Mouse (Mus musculus) ES-Bruce4 (cell line): Measurements from ENCODE around the gene Ddx19b.
"Not testable (repeated sequence)": the region's sequence is repeated elsewhere in the genome, so short reads cannot be mapped to it uniquely, and the experiment has no call there.

ENCODE experiments used
- CTCF ChIP-seq: IDR thresholded peaks from one replicate; pipeline ENCODE4 v1.8.1; 2011; ENCODE audit warnings: low read depth, low read length
- EP300 ChIP-seq: IDR thresholded peaks from 2 replicates; pipeline ENCODE4 v1.6.1; 2011; ENCODE audit warnings: low read depth, low read length; ENCODE audit not compliant: insufficient read depth
- POLR2A ChIP-seq: IDR thresholded peaks from one replicate; pipeline ENCODE4 v1.8.1; 2011; ENCODE audit warnings: low read length; ENCODE audit not compliant: insufficient read depth

DNA sequence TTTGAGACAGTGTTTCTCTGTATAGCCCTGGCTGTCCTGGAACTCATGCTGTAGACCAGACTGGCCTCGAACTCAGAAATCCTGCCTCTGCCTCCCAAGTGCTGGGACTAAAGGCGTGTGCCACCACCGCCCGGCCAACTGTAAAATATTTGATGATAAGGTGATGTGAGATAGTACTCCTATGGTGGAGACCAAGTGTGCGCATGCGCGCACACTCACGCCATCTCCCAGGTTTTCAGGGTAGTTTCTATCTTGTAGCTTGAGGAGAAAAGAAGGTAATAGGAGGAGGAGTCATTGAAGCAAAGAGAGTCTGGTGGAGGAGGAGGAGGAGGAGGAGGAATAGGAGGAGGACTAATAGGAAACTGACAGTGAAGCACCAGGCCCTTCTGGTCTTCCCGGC lies 37.1 kb upstream of the Ddx19b start:
- TF ChIP-seq POLR2A, CTCF, EP300: not testable (repeated sequence)
